ENCODE assay signal across 8 mouse cellular contexts in the genomic region with DNA sequence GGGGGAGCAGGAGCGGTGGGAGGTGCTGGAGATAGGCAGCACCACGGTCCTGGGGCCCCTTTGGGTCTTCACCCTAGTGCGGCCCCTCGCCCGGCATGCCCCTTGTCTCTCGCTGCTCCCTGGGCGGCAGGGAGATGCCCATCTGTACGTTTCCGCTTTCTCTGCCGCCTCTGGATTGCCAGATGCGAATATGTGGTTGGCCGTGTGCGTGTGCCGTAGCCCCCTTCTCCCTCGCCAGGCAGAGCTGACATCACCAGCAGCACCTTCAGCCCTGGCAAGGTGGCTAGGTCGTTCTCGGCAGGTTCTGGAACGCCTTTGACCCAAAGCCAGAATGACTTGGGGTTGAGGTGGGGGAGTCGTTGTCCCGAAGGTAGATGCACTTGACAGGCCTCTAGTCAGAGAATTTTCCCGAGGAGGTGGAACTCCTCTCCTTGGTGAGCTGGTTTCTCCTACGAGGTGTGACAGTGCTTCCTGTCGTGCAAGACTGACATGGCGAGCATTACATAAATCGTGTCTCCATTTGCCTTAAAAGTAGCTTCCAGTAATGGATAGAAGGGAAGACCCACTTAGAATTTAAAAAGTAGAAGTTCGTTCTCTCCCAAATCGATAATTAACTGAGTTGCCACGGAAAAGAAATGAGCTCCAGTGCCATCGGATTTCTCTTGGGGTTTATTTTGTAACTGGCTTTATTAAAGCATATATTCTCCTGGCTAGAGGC. TPM values are rescaled to one million over a fixed set of nuclear protein-coding genes. Genes with fewer than 3 reads are reported as not detected.
A peak's percentile ranks its signal among the peaks of the same experiment; 100 is the strongest.
DNase-seq lines count a peak whose midpoint lies in the region; ATAC-seq and TF ChIP-seq lines count a peak whose summit lies in the region.

No protein-coding gene starts in this region.

- H3K27ac ChIP-seq in heart, embryonic 16.5 days (ENCODE audit: low read length) = peak overlapping the region; percentile 90
- H3K27ac ChIP-seq in liver, postnatal 0 days (ENCODE audit: low read depth) = peak overlapping the region; percentile 88

- no peaks in the 10 kb centered on the region for H3K9me3 ChIP-seq in G1E (replicated peaks)
- H3K9me3 ChIP-seq in heart, embryonic 16.5 days (replicated peaks; ENCODE audit: control insufficient read depth, low read length) = no peaks in the 10 kb centered on the region
- no peaks in the 10 kb centered on the region for H3K9me3 ChIP-seq in liver, postnatal 0 days (ENCODE audit: low read length)

- peak overlapping the region; percentile 93 for H3K9ac ChIP-seq in heart, embryonic 16.5 days (ENCODE audit: low read length)
- peak overlapping the region; percentile 86 for H3K9ac ChIP-seq in liver, postnatal 0 days (replicated peaks)

- peaks cover 41% of the 10 kb centered on the region for H3K36me3 ChIP-seq in G1E (replicated peaks)
- peaks cover 27% of the 10 kb centered on the region for H3K36me3 ChIP-seq in heart, embryonic 16.5 days (ENCODE audit: control insufficient read depth, insufficient read depth)
- peaks cover 33% of the 10 kb centered on the region for H3K36me3 ChIP-seq in liver, postnatal 0 days (replicated peaks; ENCODE audit: insufficient read depth, low read length)

- peaks cover 48% of the 10 kb centered on the region for H3K4me1 ChIP-seq in G1E (ENCODE audit: insufficient read depth, low read depth, low read length)
- H3K4me1 ChIP-seq in heart, embryonic 16.5 days (ENCODE audit: control insufficient read depth, insufficient read depth, low read length) = peaks cover 19% of the 10 kb centered on the region; the same call in 1 of the 2 replicates
- peaks cover 19% of the 10 kb centered on the region for H3K4me1 ChIP-seq in liver, postnatal 0 days (ENCODE audit: insufficient read depth)

- no peak for TF ChIP-seq CTCF in G1E (IDR thresholded peaks at IDR 0.05; ENCODE audit: low read depth, low read length)
- no peak for TF ChIP-seq CTCF in liver, postnatal 0 days (IDR thresholded peaks at IDR 0.05; ENCODE audit: low read depth)

- peak overlapping the region; percentile 75 for H3K4me3 ChIP-seq in G1E (ENCODE audit: low read depth, low read length)
- H3K4me3 ChIP-seq in heart, embryonic 16.5 days (ENCODE audit: low read length) = peak overlapping the region; percentile 95
- H3K4me3 ChIP-seq in liver, postnatal 0 days (ENCODE audit: low read depth, low read length) = peak overlapping the region; percentile 96

- 6% methylated on average over 29 of the region's 29 CpGs for whole genome bisulfite sequencing in heart, embryonic 16.5 days
- WGBS in liver, postnatal 0 days (ENCODE audit: insufficient replicate concordance) = 3% methylated on average over 28 of the region's 29 CpGs

- peak; percentile 54 for DNase-seq in layer of hippocampus, adult 9-11 months
- no peak for DNase-seq in layer of hippocampus, postnatal 10 days (ENCODE audit: low spot score in 2 of 2)
- DNase-seq in G1E (ENCODE audit: low spot score) = peak; percentile 74
- peak; percentile 80 for DNase-seq in cerebellum, adult 9-10 months
- no peak for DNase-seq in liver, postnatal 0 days
- no peak for DNase-seq in urinary bladder, postnatal 4 days (ENCODE audit: low spot score in 2 of 2)
- no peak for DNase-seq in left cerebral cortex, adult 18-20 months (ENCODE audit: low spot score in 2 of 2)

- TF ChIP-seq EP300 in liver, postnatal 0 days (IDR thresholded peaks at IDR 0.05; ENCODE audit: low read depth) = no peak

- H3K27me3 ChIP-seq in G1E (ENCODE audit: insufficient read depth, low read length) = peaks cover 3% of the 10 kb centered on the region
- H3K27me3 ChIP-seq in heart, embryonic 16.5 days (ENCODE audit: control insufficient read depth, insufficient read depth, low read length) = no peaks in the 10 kb centered on the region
- no peaks in the 10 kb centered on the region for H3K27me3 ChIP-seq in liver, postnatal 0 days (ENCODE audit: insufficient read depth, low read length)

- ATAC-seq in G1E (ENCODE audit: extremely low read depth, insufficient number of reproducible peaks, low FRiP score, poor library complexity, severe bottlenecking) = peak; percentile 10
- ATAC-seq in heart, embryonic 16.5 days (replicated peaks; ENCODE audit: extremely low read depth, insufficient read depth, low FRiP score) = no peak; the same call in 1 of the 2 replicates
- peak; percentile 2; the same call in 1 of the 2 replicates for ATAC-seq in liver, postnatal 0 days

- H3K4me2 ChIP-seq in heart, embryonic 16.5 days (ENCODE audit: low read depth, low read length) = peak overlapping the region; percentile 82
- H3K4me2 ChIP-seq in liver, postnatal 0 days (ENCODE audit: low read depth, low read length) = peak overlapping the region; percentile 93

RNA-seq across cellular contexts. Expression of gene Calm1, which starts 1.6 kb away (rescaled TPM):
- total RNA-seq in layer of hippocampus, postnatal 10 days (2021) = 1,000 to 10,000 TPM; 1,868 to 2,057 TPM
- total RNA-seq in G1E (2014; fragmentation: Nextera tagmentation) (853 and 995 TPM in 2 replicates), G1E (2017) (733 and 749 TPM in 2 replicates)
- 1,086 and 1,351 TPM in 2 replicates for polyA plus RNA-seq in G1E (2012)
- polyA plus RNA-seq in heart, embryonic 16.5 days (2015; fragmentation: Nextera tagmentation; extraction: Ambion mirVana) = 756 and 762 TPM in 2 replicates
- polyA plus RNA-seq in liver, postnatal 0 days (2015; fragmentation: Nextera tagmentation; extraction: Ambion mirVana) = 454 and 482 TPM in 2 replicates
- 1,000 to 10,000 TPM; 2,232 to 2,307 TPM for total RNA-seq in left cerebral cortex, adult 18-20 months (2021)

RNA-seq across cellular contexts. Expression of gene Nrde2, which starts 41.4 kb away (rescaled TPM):
- total RNA-seq in layer of hippocampus, postnatal 10 days (2021) = 10 to 100 TPM; 17.1 to 19.0 TPM
- 10.2 and 12.3 TPM in 2 replicates for total RNA-seq in G1E (2014; fragmentation: Nextera tagmentation)
- total RNA-seq in G1E (2017) = 33.6 and 36.2 TPM in 2 replicates
- 10.8 and 11.0 TPM in 2 replicates for polyA plus RNA-seq in G1E (2012)
- polyA plus RNA-seq in heart, embryonic 16.5 days (2015; fragmentation: Nextera tagmentation; extraction: Ambion mirVana) = 8.6 and 9.8 TPM in 2 replicates
- polyA plus RNA-seq in liver, postnatal 0 days (2015; fragmentation: Nextera tagmentation; extraction: Ambion mirVana) = 3.5 and 4.7 TPM in 2 replicates
- total RNA-seq in left cerebral cortex, adult 18-20 months (2021) = 10 to 100 TPM; 16.9 to 17.7 TPM

Comparison
In these comparisons a context has a peak if more than half of its experiments do, and no peak if none do; other contexts are left out.
1. DNase-seq: peak in layer of hippocampus, adult 9-11 months (single experiment), G1E (single experiment) and cerebellum, adult 9-10 months (single experiment); none in layer of hippocampus, postnatal 10 days (0 of 2), liver, postnatal 0 days (single experiment), urinary bladder, postnatal 4 days (0 of 2) and left cerebral cortex, adult 18-20 months (0 of 2).
2. Peak in every context shown above with its lines, with median percentiles within 50 percentile points of each other: H3K4me3 ChIP-seq.